Mouse (Mus musculus): ENCODE results near the gene Atp8b5. TPM values are rescaled to one million over a fixed set of nuclear protein-coding genes. Genes with fewer than 3 reads are reported as not detected.

Atp8b5 gene
- polyA plus RNA-seq, 1 experiment from 2014 or later = 0.78 TPM

GRCm38 (mm10) chr4:43367295-43367694, 100.3 kb downstream of the Atp8b5 start:
- Histone ChIP-seq H3K27me3 (replicated peaks) (no peaks in the 10 kb centered on the region), H3K27ac (replicated peaks) (no peak overlapping the region), H3K9ac (replicated peaks) (no peak overlapping the region), H3K9me3 (replicated peaks) (no peaks in the 10 kb centered on the region), H3K4me3 (replicated peaks) (no peak overlapping the region), H3K4me2 (no peak overlapping the region), H3K36me3 (no peaks in the 10 kb centered on the region), H3K4me1 (no peaks in the 10 kb centered on the region)
- no peak for ATAC-seq (ENCODE audit: low FRiP score)
- WGBS = 94% methylated on average over 5 of the region's 5 CpGs

GRCm38 (mm10) chr4:43367787-43368186, 100.8 kb downstream of the Atp8b5 start:
- ATAC-seq (ENCODE audit: low FRiP score) = no peak
- Histone ChIP-seq H3K27me3 (replicated peaks) (no peaks in the 10 kb centered on the region), H3K9ac (replicated peaks) (no peak overlapping the region), H3K4me2 (no peak overlapping the region), H3K4me3 (replicated peaks) (no peak overlapping the region), H3K4me1 (no peaks in the 10 kb centered on the region), H3K9me3 (replicated peaks) (no peaks in the 10 kb centered on the region), H3K27ac (replicated peaks) (no peak overlapping the region), H3K36me3 (no peaks in the 10 kb centered on the region)
- WGBS = 92% methylated on average over 9 of the region's 9 CpGs

GRCm38 (mm10) chr4:43371406-43371805, 104.4 kb downstream of the Atp8b5 start:
- WGBS = 74% methylated on average over 11 of the region's 11 CpGs
- H3K27ac ChIP-seq (replicated peaks) = no peak overlapping the region
- no peak overlapping the region for H3K4me3 ChIP-seq (replicated peaks)
- H3K36me3 ChIP-seq = no peaks in the 10 kb centered on the region
- ATAC-seq (ENCODE audit: low FRiP score) = no peak
- no peak overlapping the region for H3K9ac ChIP-seq (replicated peaks)
- H3K4me2 ChIP-seq = no peak overlapping the region
- no peaks in the 10 kb centered on the region for H3K9me3 ChIP-seq (replicated peaks)
- no peaks in the 10 kb centered on the region for H3K27me3 ChIP-seq (replicated peaks)
- H3K4me1 ChIP-seq = no peaks in the 10 kb centered on the region

- H3K27me3 ChIP-seq (replicated peaks) = no peaks in the 10 kb centered on the region
- 68% methylated on average over 4 of the region's 4 CpGs for WGBS
- no peaks in the 10 kb centered on the region for H3K4me1 ChIP-seq
- no peak overlapping the region for H3K27ac ChIP-seq (replicated peaks)
- H3K4me2 ChIP-seq = no peak overlapping the region
- no peaks in the 10 kb centered on the region for H3K9me3 ChIP-seq (replicated peaks)
- no peaks in the 10 kb centered on the region for H3K36me3 ChIP-seq
- no peak overlapping the region for H3K4me3 ChIP-seq (replicated peaks)
- no peak overlapping the region for H3K9ac ChIP-seq (replicated peaks)
- no peak for ATAC-seq (ENCODE audit: low FRiP score)
Measured at GRCm38 (mm10) chr4:43372155-43372554, 105.2 kb downstream of the Atp8b5 start.

- no peak for ATAC-seq (ENCODE audit: low FRiP score)
- no peaks in the 10 kb centered on the region for H3K36me3 ChIP-seq
- H3K9me3 ChIP-seq (replicated peaks) = no peaks in the 10 kb centered on the region
- H3K9ac ChIP-seq (replicated peaks) = no peak overlapping the region
- H3K4me1 ChIP-seq = no peaks in the 10 kb centered on the region
- H3K4me2 ChIP-seq = no peak overlapping the region
- no peak overlapping the region for H3K27ac ChIP-seq (replicated peaks)
- H3K4me3 ChIP-seq (replicated peaks) = no peak overlapping the region
- no peaks in the 10 kb centered on the region for H3K27me3 ChIP-seq (replicated peaks)
- WGBS = 90% methylated on average over 4 of the region's 4 CpGs
Measured at GRCm38 (mm10) chr4:43374266-43374665, 107.3 kb downstream of the Atp8b5 start.

GRCm38 (mm10) chr4:43379601-43380000, 112.6 kb downstream of the Atp8b5 start:
- Histone ChIP-seq H3K4me1 (peaks cover 33% of the 10 kb centered on the region), H3K27ac (replicated peaks) (no peak overlapping the region), H3K4me2 (no peak overlapping the region), H3K36me3 (no peaks in the 10 kb centered on the region), H3K9me3 (replicated peaks) (no peaks in the 10 kb centered on the region), H3K9ac (replicated peaks) (no peak overlapping the region), H3K4me3 (replicated peaks) (no peak overlapping the region), H3K27me3 (replicated peaks) (no peaks in the 10 kb centered on the region)
- ATAC-seq (ENCODE audit: low FRiP score) = no peak
- WGBS = 95% methylated on average over 6 of the region's 6 CpGs

- H3K36me3 ChIP-seq = no peaks in the 10 kb centered on the region
- peak overlapping the region; percentile 88 for H3K4me2 ChIP-seq
- H3K27ac ChIP-seq (replicated peaks) = peak overlapping the region; percentile 89; the same call in 1 of the 2 replicates
- peaks cover 38% of the 10 kb centered on the region for H3K4me1 ChIP-seq
- H3K4me3 ChIP-seq (replicated peaks) = peak overlapping the region; percentile 86
- no peaks in the 10 kb centered on the region for H3K9me3 ChIP-seq (replicated peaks)
- H3K9ac ChIP-seq (replicated peaks) = peak overlapping the region; percentile 93
- 58% methylated on average over 10 of the region's 10 CpGs for WGBS
- ATAC-seq (ENCODE audit: low FRiP score) = peak; percentile 4; the same call in 1 of the 2 replicates
- H3K27me3 ChIP-seq (replicated peaks) = no peaks in the 10 kb centered on the region
Measured at GRCm38 (mm10) chr4:43380951-43381350, 114.0 kb downstream of the Atp8b5 start.

GRCm38 (mm10) chr4:43381408-43382154, 114.6 kb downstream of the Atp8b5 start, which contains the start of gene Rusc2:
Rusc2 (plus strand) TSS chr4:43381979.
- no peaks in the 10 kb centered on the region for H3K36me3 ChIP-seq
- peaks cover 38% of the 10 kb centered on the region for H3K4me1 ChIP-seq
- peak; percentile 94 for ATAC-seq (ENCODE audit: low FRiP score)
- peak within 1 kb of the TSS; percentile 86 for H3K4me3 ChIP-seq (replicated peaks)
- H3K27ac ChIP-seq (replicated peaks) = peak within 1 kb of the TSS; percentile 89
- under 1% methylated on average over 63 of the region's 63 CpGs for WGBS
- peak within 1 kb of the TSS; percentile 88 for H3K4me2 ChIP-seq
- no peaks in the 10 kb centered on the region for H3K9me3 ChIP-seq (replicated peaks)
- H3K27me3 ChIP-seq (replicated peaks) = no peaks in the 10 kb centered on the region
- H3K9ac ChIP-seq (replicated peaks) = peak within 1 kb of the TSS; percentile 93

- Histone ChIP-seq H3K4me2 (peak overlapping the region; percentile 88), H3K27ac (replicated peaks) (peak overlapping the region; percentile 89), H3K36me3 (no peaks in the 10 kb centered on the region), H3K9ac (replicated peaks) (peak overlapping the region; percentile 93), H3K9me3 (replicated peaks) (no peaks in the 10 kb centered on the region), H3K4me1 (peaks cover 38% of the 10 kb centered on the region), H3K4me3 (replicated peaks) (peak overlapping the region; percentile 86), H3K27me3 (replicated peaks) (no peaks in the 10 kb centered on the region)
- 5% methylated on average over 24 of the region's 33 CpGs for WGBS
- peak; percentile 83 for ATAC-seq (ENCODE audit: low FRiP score)
Measured at GRCm38 (mm10) chr4:43382155-43383020, 115.4 kb downstream of the Atp8b5 start.

GRCm38 (mm10) chr4:43383246-43384082, 116.5 kb downstream of the Atp8b5 start:
- no peaks in the 10 kb centered on the region for H3K36me3 ChIP-seq
- H3K4me2 ChIP-seq = peak overlapping the region; percentile 88
- H3K9me3 ChIP-seq (replicated peaks) = no peaks in the 10 kb centered on the region
- 64% methylated on average over 11 of the region's 11 CpGs for WGBS
- no peak for ATAC-seq (ENCODE audit: low FRiP score)
- H3K4me3 ChIP-seq (replicated peaks) = peak overlapping the region; percentile 86
- no peaks in the 10 kb centered on the region for H3K27me3 ChIP-seq (replicated peaks)
- peaks cover 38% of the 10 kb centered on the region for H3K4me1 ChIP-seq
- H3K27ac ChIP-seq (replicated peaks) = 0 out of 2 replicates have a peak overlapping the region, but pooled peaks have one; percentile 9
- H3K9ac ChIP-seq (replicated peaks) = peak overlapping the region; percentile 93

- Histone ChIP-seq H3K27ac (replicated peaks) (no peak overlapping the region), H3K9ac (replicated peaks) (no peak overlapping the region), H3K4me1 (peaks cover 38% of the 10 kb centered on the region), H3K4me3 (replicated peaks) (0 out of 2 replicates have a peak overlapping the region, but pooled peaks have one; percentile 86), H3K9me3 (replicated peaks) (no peaks in the 10 kb centered on the region), H3K36me3 (no peaks in the 10 kb centered on the region), H3K27me3 (replicated peaks) (no peaks in the 10 kb centered on the region), H3K4me2 (peak overlapping the region; percentile 88)
- ATAC-seq (ENCODE audit: low FRiP score) = no peak
- 89% methylated on average over 5 of the region's 5 CpGs for WGBS
Measured at GRCm38 (mm10) chr4:43384083-43384460, 117.1 kb downstream of the Atp8b5 start.

Measured in neural tube, embryonic 15.5 days (tissue).